Mouse (Mus musculus) intestine, embryonic 16.5 days (tissue): ENCODE measurements around the gene Slc22a23. TPM values are rescaled to one million over a fixed set of nuclear protein-coding genes. Genes with fewer than 3 reads are reported as not detected.

Source experiments
- ATAC-seq: fragments of 200-750 bp; cut with Nextera tagmentation; 2 replicates; pipeline ENCODE4 v1.8.0; 2017; ENCODE audit warnings: moderate TSS enrichment, moderate library complexity
- H3K27ac ChIP-seq: fragments of 300-500 bp; sonication (generic); 2 replicates; pipeline ENCODE4 v1.5.1; 2014; ENCODE audit warnings: mild to moderate bottlenecking, low read length
- H3K27me3 ChIP-seq: fragments of 300-500 bp; sonication (generic); replicated peaks from 2 replicates; pipeline ENCODE4 v1.6.1; 2014; ENCODE audit warnings: low read length, control low read depth, mixed read lengths; ENCODE audit not compliant: control insufficient read depth, insufficient read depth
- H3K36me3 ChIP-seq: fragments of 300-500 bp; sonication (generic); 2 replicates; pipeline ENCODE4 v1.6.1; 2014; ENCODE audit warnings: low read length, control low read depth; ENCODE audit not compliant: control insufficient read depth, insufficient read depth
- H3K4me1 ChIP-seq: fragments of 300-500 bp; sonication (generic); 2 replicates; pipeline ENCODE4 v1.6.1; 2014; ENCODE audit warnings: low read length, control low read depth, mixed read lengths; ENCODE audit not compliant: control insufficient read depth, insufficient read depth
- H3K4me2 ChIP-seq: fragments of 300-500 bp; sonication (generic); 2 replicates; pipeline ENCODE4 v1.6.1; 2014; ENCODE audit warnings: low read depth, low read length, control low read depth
- H3K4me3 ChIP-seq: fragments of 300-500 bp; sonication (generic); 2 replicates; pipeline ENCODE4 v1.5.1; 2014; ENCODE audit warnings: mild to moderate bottlenecking, low read length
- H3K9ac ChIP-seq: fragments of 300-500 bp; sonication (generic); 2 replicates; pipeline ENCODE4 v1.6.1; 2014; ENCODE audit warnings: low read depth, low read length
- H3K9me3 ChIP-seq: fragments of 300-500 bp; sonication (generic); 2 replicates; pipeline ENCODE4 v1.6.1; 2016; ENCODE audit warnings: low read length, control low read depth; ENCODE audit not compliant: control insufficient read depth
- WGBS: fragments of 180-500 bp; shearing (Covaris S2); extraction: QIAGEN DNeasy Blood & Tissue Kit; methylation state at CpG from one replicate; pipeline ENCODE4 v1.1.7; 2014; 5-methylcytosine and 5-hydroxymethylcytosine counted together
- polyA plus RNA-seq: library from polyadenylated mRNA; unstranded; fragments of >200 nt; fragmentation: Nextera tagmentation; extraction: Ambion mirVana; gene quantifications from 2 replicates; pipeline ENCODE4 v1.2.1, GENCODE M21; 2015

Gene Slc22a23
- polyA plus RNA-seq, 1 experiment from 2014 or later, result 2.2 TPM

GRCm38 (mm10) chr13:34146916-34147315, 198.1 kb downstream of the Slc22a23 start:
- Histone ChIP-seq H3K27me3 (no peaks in the 10 kb centered on the region), H3K4me3 (no peak overlapping the region), H3K4me1 (peaks cover 20% of the 10 kb centered on the region), H3K36me3 (no peaks in the 10 kb centered on the region), H3K9me3 (no peaks in the 10 kb centered on the region), H3K4me2 (no peak overlapping the region), H3K27ac (no peak overlapping the region), H3K9ac (no peak overlapping the region)
- 54% methylated on average over 3 of the region's 3 CpGs for WGBS
- no peak for ATAC-seq

- no peak for ATAC-seq
- Histone ChIP-seq H3K4me2 (no peak overlapping the region), H3K36me3 (no peaks in the 10 kb centered on the region), H3K9ac (no peak overlapping the region), H3K27me3 (no peaks in the 10 kb centered on the region), H3K4me3 (no peak overlapping the region), H3K27ac (no peak overlapping the region), H3K4me1 (peaks cover 7% of the 10 kb centered on the region; the same call in 1 of the 2 replicates), H3K9me3 (no peaks in the 10 kb centered on the region)
- 51% methylated on average over 5 of the region's 5 CpGs for WGBS
Measured at GRCm38 (mm10) chr13:34143389-34143788, 201.6 kb downstream of the Slc22a23 start.

- Histone ChIP-seq H3K4me1 (peaks cover 6% of the 10 kb centered on the region), H3K27ac (no peak overlapping the region), H3K4me3 (no peak overlapping the region), H3K9ac (no peak overlapping the region), H3K27me3 (peaks cover 3% of the 10 kb centered on the region; the same call in 1 of the 2 replicates), H3K36me3 (no peaks in the 10 kb centered on the region), H3K4me2 (no peak overlapping the region), H3K9me3 (no peaks in the 10 kb centered on the region)
- ATAC-seq, result 0 out of 2 replicates have a peak, but pooled peaks have one; percentile 31
- 56% methylated on average over 7 of the region's 7 CpGs for WGBS
Measured at GRCm38 (mm10) chr13:34136605-34137004, 208.4 kb downstream of the Slc22a23 start.

GRCm38 (mm10) chr13:34134276-34134675, 210.7 kb downstream of the Slc22a23 start:
- H3K27me3 ChIP-seq, result peaks cover 3% of the 10 kb centered on the region; the same call in 1 of the 2 replicates
- peaks cover 19% of the 10 kb centered on the region for H3K4me1 ChIP-seq
- H3K36me3 ChIP-seq, result no peaks in the 10 kb centered on the region
- 76% methylated on average over 7 of the region's 7 CpGs for WGBS
- no peak overlapping the region for H3K4me2 ChIP-seq
- H3K27ac ChIP-seq, result no peak overlapping the region
- H3K9ac ChIP-seq, result no peak overlapping the region
- no peak overlapping the region for H3K4me3 ChIP-seq
- H3K9me3 ChIP-seq, result no peaks in the 10 kb centered on the region
- ATAC-seq, result no peak

GRCm38 (mm10) chr13:34133326-34134071, 211.5 kb downstream of the Slc22a23 start:
- 24% methylated on average over 15 of the region's 15 CpGs for WGBS

GRCm38 (mm10) chr13:34132875-34133274, 212.1 kb downstream of the Slc22a23 start:
- 35% methylated on average over 6 of the region's 6 CpGs for WGBS
- Histone ChIP-seq H3K9me3 (no peaks in the 10 kb centered on the region), H3K4me2 (no peak overlapping the region), H3K4me1 (peaks cover 21% of the 10 kb centered on the region), H3K9ac (no peak overlapping the region), H3K27me3 (peaks cover 3% of the 10 kb centered on the region; the same call in 1 of the 2 replicates), H3K36me3 (no peaks in the 10 kb centered on the region), H3K4me3 (no peak overlapping the region), H3K27ac (no peak overlapping the region)
- no peak for ATAC-seq

More at GRCm38 (mm10) chr13:34133326-34134071, 211.5 kb downstream of the Slc22a23 start:
- peaks cover 3% of the 10 kb centered on the region; the same call in 1 of the 2 replicates for H3K27me3 ChIP-seq
- ATAC-seq, result no peak
- no peak overlapping the region for H3K27ac ChIP-seq
- H3K9ac ChIP-seq, result 0 out of 2 replicates have a peak overlapping the region, but pooled peaks have one; percentile 35
- H3K4me3 ChIP-seq, result no peak overlapping the region
- H3K36me3 ChIP-seq, result no peaks in the 10 kb centered on the region
- H3K9me3 ChIP-seq, result no peaks in the 10 kb centered on the region
- no peak overlapping the region for H3K4me2 ChIP-seq
- H3K4me1 ChIP-seq, result peaks cover 21% of the 10 kb centered on the region

GRCm38 (mm10) chr13:34132299-34132698, 212.7 kb downstream of the Slc22a23 start:
- Histone ChIP-seq H3K9me3 (no peaks in the 10 kb centered on the region), H3K27me3 (peaks cover 3% of the 10 kb centered on the region; the same call in 1 of the 2 replicates), H3K9ac (no peak overlapping the region), H3K36me3 (no peaks in the 10 kb centered on the region), H3K27ac (no peak overlapping the region), H3K4me2 (peak overlapping the region; percentile 96), H3K4me1 (peaks cover 21% of the 10 kb centered on the region), H3K4me3 (no peak overlapping the region; the same call in 1 of the 2 replicates)
- ATAC-seq, result no peak
- WGBS, result 20% methylated on average over 15 of the region's 15 CpGs

GRCm38 (mm10) chr13:34131708-34132060, 213.3 kb downstream of the Slc22a23 start:
- H3K9me3 ChIP-seq, result no peaks in the 10 kb centered on the region
- 6% methylated on average over 10 of the region's 10 CpGs for WGBS
- H3K4me2 ChIP-seq, result peak overlapping the region; percentile 96
- H3K9ac ChIP-seq, result peak overlapping the region; percentile 71
- peak overlapping the region; percentile 61 for H3K27ac ChIP-seq
- H3K4me1 ChIP-seq, result peaks cover 21% of the 10 kb centered on the region
- peak; percentile 21 for ATAC-seq
- peaks cover 3% of the 10 kb centered on the region; the same call in 1 of the 2 replicates for H3K27me3 ChIP-seq
- peak overlapping the region; percentile 75 for H3K4me3 ChIP-seq
- H3K36me3 ChIP-seq, result no peaks in the 10 kb centered on the region

- Histone ChIP-seq H3K9me3 (no peaks in the 10 kb centered on the region), H3K4me1 (peaks cover 21% of the 10 kb centered on the region), H3K36me3 (no peaks in the 10 kb centered on the region), H3K27me3 (peaks cover 3% of the 10 kb centered on the region; the same call in 1 of the 2 replicates), H3K4me3 (peak overlapping the region; percentile 75), H3K4me2 (peak overlapping the region; percentile 96), H3K27ac (peak overlapping the region; percentile 61), H3K9ac (peak overlapping the region; percentile 71)
- WGBS, result under 1% methylated on average over 24 of the region's 24 CpGs
- peak; percentile 48 for ATAC-seq
Measured at GRCm38 (mm10) chr13:34131011-34131707, 213.8 kb downstream of the Slc22a23 start.
